Mouse (Mus musculus) liver, embryonic 14.5 days (tissue): Measurements from ENCODE around the gene Lpp.

Source experiments
- CTCF ChIP-seq: IDR thresholded peaks from 2 replicates; pipeline ENCODE4 v1.5.1; 2016; ENCODE audit warnings: antibody characterized with exemption, low read depth, control low read depth
- EP300 ChIP-seq: IDR thresholded peaks from 2 replicates; pipeline ENCODE4 v1.6.1; 2016; ENCODE audit warnings: antibody characterized with exemption, low read depth

GRCm38 (mm10) chr16:24501197-24501596 lies 107.9 kb downstream of the Lpp start:
- TF ChIP-seq CTCF, result no peak
- TF ChIP-seq EP300, result no peak
